Mouse (Mus musculus) forebrain, embryonic 12.5 days (tissue): Measurements from ENCODE around the gene Adnp. TPM values are rescaled to one million over a fixed set of nuclear protein-coding genes. Genes with fewer than 3 reads are reported as not detected.

Experiments used
- ATAC-seq: fragments of 200-750 bp; cut with Nextera tagmentation; 2 replicates; pipeline ENCODE4 v1.8.0; 2017; ENCODE audit warnings: moderate TSS enrichment; ENCODE audit not compliant: low FRiP score
- H3K27ac ChIP-seq: fragments of 300-500 bp; sonication (generic); 2 replicates; pipeline ENCODE4 v1.5.1; 2016; ENCODE audit warnings: mild to moderate bottlenecking
- H3K27me3 ChIP-seq: fragments of 300-500 bp; sonication (generic); 2 replicates; pipeline ENCODE4 v1.6.1; 2016; ENCODE audit warnings: mild to moderate bottlenecking
- H3K36me3 ChIP-seq: fragments of 300-500 bp; sonication (generic); replicated peaks from 2 replicates; pipeline ENCODE4 v1.6.1; 2016; ENCODE audit warnings: mild to moderate bottlenecking
- H3K4me1 ChIP-seq: fragments of 300-500 bp; sonication (generic); 2 replicates; pipeline ENCODE4 v1.6.1; 2016
- H3K4me2 ChIP-seq: fragments of 300-500 bp; sonication (generic); 2 replicates; pipeline ENCODE4 v1.6.1; 2016; ENCODE audit warnings: mild to moderate bottlenecking, moderate library complexity
- H3K4me3 ChIP-seq: fragments of 300-500 bp; sonication (generic); replicated peaks from 2 replicates; pipeline ENCODE4 v1.5.1; 2016; ENCODE audit warnings: mild to moderate bottlenecking
- H3K9ac ChIP-seq: fragments of 300-500 bp; sonication (generic); 2 replicates; pipeline ENCODE4 v1.6.1; 2016; ENCODE audit warnings: mild to moderate bottlenecking
- H3K9me3 ChIP-seq: fragments of 300-500 bp; sonication (generic); 2 replicates; pipeline ENCODE4 v1.6.1; 2016
- WGBS: fragments of 180-500 bp; shearing (Covaris S2); methylation state at CpG from one replicate; pipeline ENCODE4 v1.1.7; 2016; 5-methylcytosine and 5-hydroxymethylcytosine counted together
- microRNA-seq: library from miRNA; unstranded; fragments of <30 nt; microRNA quantifications from one replicate; pipeline ENCODE4, GENCODE M21; 2017
- polyA plus RNA-seq: library from polyadenylated mRNA; unstranded; fragments of >200 nt; fragmentation: Nextera tagmentation; extraction: Ambion mirVana; gene quantifications from 2 replicates; pipeline ENCODE4 v1.2.1, GENCODE M21; 2016

Gene Adnp
- polyA plus RNA-seq, 1 experiment from 2014 or later = 10.8 TPM

DNA sequence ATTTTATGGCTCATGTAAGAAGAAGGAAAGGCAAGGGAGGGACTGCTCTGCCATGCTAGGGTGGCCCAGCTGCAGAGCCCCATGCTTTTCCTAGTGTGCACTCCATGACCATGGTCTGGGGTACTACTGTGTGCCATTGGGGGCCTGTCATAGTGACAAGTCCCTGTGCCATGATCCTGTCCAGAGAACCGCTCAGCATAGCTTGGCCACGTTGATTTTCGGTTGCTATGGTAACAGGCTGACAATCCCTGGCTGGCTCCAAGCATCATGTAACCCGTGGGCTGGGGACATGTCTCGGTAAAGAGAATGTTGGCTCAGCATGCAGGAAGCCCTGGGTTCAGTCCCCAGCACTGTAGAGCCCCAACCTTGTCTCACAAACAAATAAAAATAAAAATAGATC is 63.1 kb downstream of the Adnp start:
- 41% methylated on average over 5 of the region's 5 CpGs for WGBS
- Histone ChIP-seq H3K36me3 (no peaks in the 10 kb centered on the region), H3K9ac (no peak overlapping the region), H3K27ac (no peak overlapping the region), H3K9me3 (no peaks in the 10 kb centered on the region), H3K4me3 (no peak overlapping the region), H3K4me2 (no peak overlapping the region), H3K27me3 (no peaks in the 10 kb centered on the region), H3K4me1 (peaks cover 6% of the 10 kb centered on the region)
- ATAC-seq = no peak

- no peak overlapping the region for H3K4me3 ChIP-seq
- WGBS = 74% methylated on average over 15 of the region's 15 CpGs
- no peaks in the 10 kb centered on the region for H3K4me1 ChIP-seq
- H3K27ac ChIP-seq = 0 out of 2 replicates have a peak overlapping the region, but pooled peaks have one; percentile 13
- H3K27me3 ChIP-seq = 0 out of 2 replicates have a peak, but pooled peaks cover 6% of the 10 kb centered on the region
- H3K36me3 ChIP-seq = no peaks in the 10 kb centered on the region
- H3K9ac ChIP-seq = no peak overlapping the region
- H3K4me2 ChIP-seq = no peak overlapping the region
- ATAC-seq = no peak
- H3K9me3 ChIP-seq = no peaks in the 10 kb centered on the region
Observed at GRCm38 (mm10) chr2:168137161-168137560, 69.8 kb downstream of the Adnp start.

Small RNAs within 50 kb of the gene (microRNA-seq; reads per million reads assigned to microRNA genes)
- not detected for gene Gm24561

Other genes with a start within 250 kb of the Adnp start
- 0.24 and 0.82 TPM in 2 replicates for gene Ripor3, start 196.5 kb downstream of the Adnp start, polyA plus RNA-seq
- 11.4 and 13.5 TPM in 2 replicates for gene Pard6b, start 126.1 kb downstream of the Adnp start, polyA plus RNA-seq
- gene Gm20716, start 23.3 kb upstream of the Adnp start, polyA plus RNA-seq = 24.6 and 25.7 TPM in 2 replicates
- gene Dpm1, start 23.5 kb upstream of the Adnp start, polyA plus RNA-seq = 79.3 and 88.0 TPM in 2 replicates
- 9.4 and 9.6 TPM in 2 replicates for gene Mocs3, start 23.5 kb upstream of the Adnp start, polyA plus RNA-seq
- gene Kcng1, start 74.6 kb upstream of the Adnp start, polyA plus RNA-seq = 3.7 TPM in 2 replicates